Mouse (Mus musculus): ENCODE data around the gene Tlcd2. TPM values are rescaled to one million over a fixed set of nuclear protein-coding genes. Genes with fewer than 3 reads are reported as not detected.

The Tlcd2 gene
- total and polyA plus RNA-seq, 3 experiments, result 0.40 to 0.81 TPM; not detected in 1

DNA sequence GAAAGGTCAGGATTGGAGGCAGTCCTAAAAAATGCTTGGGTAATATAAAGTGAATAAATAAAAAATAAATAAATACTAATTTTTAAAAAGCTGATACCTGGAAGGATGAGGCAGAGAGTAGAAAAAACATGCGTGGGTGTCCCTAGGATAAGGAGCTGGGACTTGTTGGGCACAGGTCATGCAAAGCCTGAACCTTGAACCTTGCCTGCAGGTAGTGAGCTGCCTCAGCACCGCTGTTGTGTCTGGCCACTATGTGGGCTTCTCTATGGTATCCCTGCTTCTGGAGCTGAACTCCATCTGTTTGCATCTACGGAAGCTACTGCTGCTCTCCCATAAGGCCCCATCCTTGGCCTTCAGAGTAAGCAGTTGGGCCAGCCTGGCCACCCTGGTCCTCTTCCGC lies 7.7 kb downstream of the Tlcd2 start:
- peaks cover 5 to 36% of the 10 kb centered on the region in 2 experiments; a peak in 3 of 4 replicates for H3K4me1 ChIP-seq (ENCODE audit: control insufficient read depth in 1 of 2, insufficient read depth in 2 of 2)
- H3K79me2 ChIP-seq (replicated peaks; ENCODE audit: control insufficient read depth, extremely low read depth, insufficient read depth, poor library complexity, severe bottlenecking), result no peaks in the 10 kb centered on the region
- TF ChIP-seq KAT2A (IDR thresholded peaks at IDR 0.05; ENCODE audit: insufficient replicate concordance, low read length), result no peak
- no peak for TF ChIP-seq CHD1 (IDR thresholded peaks at IDR 0.05; ENCODE audit: low read depth, low read length)
- TF ChIP-seq MAFK (IDR thresholded peaks at IDR 0.05; ENCODE audit: insufficient replicate concordance, low read length), result no peak
- no peak for TF ChIP-seq ZMIZ1 (IDR thresholded peaks at IDR 0.05; ENCODE audit: low read depth, low read length)
- TF ChIP-seq NELFE (IDR thresholded peaks at IDR 0.05; ENCODE audit: low read depth, low read length), result no peak
- no peak for TF ChIP-seq ZNF384 (IDR thresholded peaks at IDR 0.05; ENCODE audit: low read depth, low read length)
- TF ChIP-seq MAZ (IDR thresholded peaks at IDR 0.05; ENCODE audit: low read depth, low read length), result no peak
- no peak for TF ChIP-seq EP300 (IDR thresholded peaks at IDR 0.05; ENCODE audit: low read length)
- no peak for TF ChIP-seq BHLHE40 (IDR thresholded peaks at IDR 0.05; ENCODE audit: low read depth, low read length)
- TF ChIP-seq E2F4 (IDR thresholded peaks at IDR 0.05; ENCODE audit: insufficient replicate concordance, low read depth, low read length), result no peak
- no peak for TF ChIP-seq UBTF (IDR thresholded peaks at IDR 0.05; ENCODE audit: low read depth, low read length)
- TF ChIP-seq MEF2A (IDR thresholded peaks at IDR 0.05; ENCODE audit: borderline replicate concordance, low read depth, low read length), result no peak
- TF ChIP-seq GABPA (IDR thresholded peaks at IDR 0.05; ENCODE audit: insufficient replicate concordance, low read depth, low read length), result no peak
- TF ChIP-seq POLR2AphosphoS2 (IDR thresholded peaks at IDR 0.05; ENCODE audit: low read depth, low read length), result no peak
- TF ChIP-seq JUN (IDR thresholded peaks at IDR 0.05; ENCODE audit: insufficient read depth, low read depth, low read length), result no peak
- no peak for TF ChIP-seq MAX (IDR thresholded peaks at IDR 0.05; ENCODE audit: low read length)
- TF ChIP-seq MYC (IDR thresholded peaks at IDR 0.05; ENCODE audit: low read depth, low read length), result no peak
- TF ChIP-seq MXI1 (IDR thresholded peaks at IDR 0.05; ENCODE audit: low read depth, low read length), result no peak
- no peak for TF ChIP-seq SIN3A (IDR thresholded peaks at IDR 0.05; ENCODE audit: low read length)
- no peak overlapping the region for H3K4me3 ChIP-seq (replicated peaks in 1 of 3; ENCODE audit: low read depth in 2 of 3, low read length in 2 of 3, poor library complexity in 1 of 3)
- peaks cover 12% of the 10 kb centered on the region for H3K9me3 ChIP-seq (replicated peaks; ENCODE audit: low read length)
- no peak for DNase-seq (ENCODE audit: extremely low read depth)
- no peak overlapping the region for H3K9ac ChIP-seq (ENCODE audit: insufficient read depth, low read depth)
- dilution Hi-C loops (cut with MboI; ENCODE audit: extremely low pct_ligation_motif_present, extremely low pct_unique_long_range_greater_than_20kb, low sequenced_read_pairs) (no loop called here), in situ Hi-C loops (cut with MboI; ENCODE audit: low pct_ligation_motif_present, low pct_unique_long_range_greater_than_20kb, low sequenced_read_pairs) (no loop called here)
- peaks cover 15 to 22% of the 10 kb centered on the region in 2 experiments for H3K36me3 ChIP-seq (replicated peaks in 1 of 2; ENCODE audit: control insufficient read depth in 1 of 2, insufficient read depth in 1 of 2, low read length in 1 of 2)
- no peak overlapping the region for H3K4me2 ChIP-seq (ENCODE audit: insufficient read depth, low read depth, poor library complexity, severe bottlenecking)
- no peak overlapping the region for H3K27ac ChIP-seq (ENCODE audit: insufficient read depth, low read depth)
- no peaks in the 10 kb centered on the region for H3K27me3 ChIP-seq (replicated peaks)

DNA sequence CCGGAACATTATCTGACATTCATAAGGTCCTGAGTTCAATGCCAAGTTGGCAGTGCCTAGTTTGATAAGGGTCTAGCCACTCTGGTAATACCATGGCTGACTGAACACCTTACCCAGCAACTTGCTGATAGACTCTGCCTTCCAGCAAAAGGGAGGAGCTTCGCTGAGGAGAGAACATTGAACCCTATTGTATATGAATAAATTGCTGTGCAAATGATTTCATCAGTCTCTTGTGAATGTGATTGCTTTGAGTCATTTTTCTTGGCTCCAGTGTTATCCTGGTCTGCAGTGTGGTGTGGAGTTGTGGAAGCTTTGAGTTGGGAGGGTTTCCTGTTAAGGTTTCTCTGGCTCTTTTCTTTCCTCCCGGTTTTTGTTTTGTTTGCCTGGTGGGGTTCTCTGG lies 9.2 kb downstream of the Tlcd2 start:
- peaks cover 9% of the 10 kb centered on the region for H3K9me3 ChIP-seq (replicated peaks; ENCODE audit: low read length)
- no peak overlapping the region for H3K27ac ChIP-seq (ENCODE audit: insufficient read depth, low read depth)
- peaks cover 2 to 25% of the 10 kb centered on the region in 2 experiments; a peak in 2 of 4 replicates for H3K4me1 ChIP-seq (ENCODE audit: control insufficient read depth in 1 of 2, insufficient read depth in 2 of 2)
- peaks cover 2 to 8% of the 10 kb centered on the region in 2 experiments for H3K36me3 ChIP-seq (replicated peaks in 1 of 2; ENCODE audit: control insufficient read depth in 1 of 2, insufficient read depth in 1 of 2, low read length in 1 of 2)
- H3K9ac ChIP-seq (ENCODE audit: insufficient read depth, low read depth), result no peak overlapping the region
- H3K4me3 ChIP-seq (replicated peaks in 1 of 3; ENCODE audit: low read depth in 2 of 3, low read length in 2 of 3, poor library complexity in 1 of 3), result no peak overlapping the region
- dilution Hi-C loops (cut with MboI; ENCODE audit: extremely low pct_ligation_motif_present, extremely low pct_unique_long_range_greater_than_20kb, low sequenced_read_pairs) (no loop called here), in situ Hi-C loops (cut with MboI; ENCODE audit: low pct_ligation_motif_present, low pct_unique_long_range_greater_than_20kb, low sequenced_read_pairs) (no loop called here)
- H3K27me3 ChIP-seq (replicated peaks), result no peaks in the 10 kb centered on the region
- no peaks in the 10 kb centered on the region for H3K79me2 ChIP-seq (replicated peaks; ENCODE audit: control insufficient read depth, extremely low read depth, insufficient read depth, poor library complexity, severe bottlenecking)
- TF ChIP-seq HCFC1 (IDR thresholded peaks at IDR 0.05; ENCODE audit: low read depth, low read length), result no peak
- TF ChIP-seq BHLHE40 (IDR thresholded peaks at IDR 0.05; ENCODE audit: low read depth, low read length), result no peak
- no peak for TF ChIP-seq MXI1 (IDR thresholded peaks at IDR 0.05; ENCODE audit: low read depth, low read length)
- TF ChIP-seq PAX5 (IDR thresholded peaks at IDR 0.05; ENCODE audit: low read length), result no peak
- no peak for TF ChIP-seq POLR2A (IDR thresholded peaks at IDR 0.05; ENCODE audit: low read depth, low read length)
- TF ChIP-seq RCOR1 (conservative IDR thresholded peaks at IDR 0.05; ENCODE audit: low read depth, low read length), result no peak
- TF ChIP-seq EP300 (IDR thresholded peaks at IDR 0.05; ENCODE audit: low read length), result no peak
- TF ChIP-seq ETS1 (conservative IDR thresholded peaks at IDR 0.05; ENCODE audit: low read depth, low read length), result no peak
- no peak for TF ChIP-seq SIN3A (IDR thresholded peaks at IDR 0.05; ENCODE audit: low read length)
- TF ChIP-seq TCF12 (IDR thresholded peaks at IDR 0.05; ENCODE audit: low read depth, low read length), result no peak
- no peak for TF ChIP-seq CHD2 (IDR thresholded peaks at IDR 0.05; ENCODE audit: low read length)
- TF ChIP-seq USF2 (conservative IDR thresholded peaks at IDR 0.05; ENCODE audit: low read depth, low read length), result no peak
- TF ChIP-seq JUN (IDR thresholded peaks at IDR 0.05; ENCODE audit: insufficient read depth, low read depth, low read length), result no peak
- no peak for TF ChIP-seq RAD21 (IDR thresholded peaks at IDR 0.05; ENCODE audit: low read depth, low read length)
- no peak overlapping the region for H3K4me2 ChIP-seq (ENCODE audit: insufficient read depth, low read depth, poor library complexity, severe bottlenecking)
- DNase-seq (ENCODE audit: extremely low read depth), result no peak
